42 mouse cellular contexts compared by ENCODE assay signal in genomic region chrX:13638894-13639293, GRCm38 (mm10). TPM values are rescaled to one million over a fixed set of nuclear protein-coding genes. Genes with fewer than 3 reads are reported as not detected.
"Had no signal": no experiment of that assay in that cellular context is flagged by ENCODE, and none has a peak within 500 bp of the region (broad histone marks: within the 10 kb centered on the region; RNA-seq: fewer than 3 reads in every experiment).

No protein-coding gene starts in this region.

- H3K9ac ChIP-seq: heart, embryonic 12.5 days; heart, embryonic 13.5 days; heart, embryonic 15.5 days; hindbrain, embryonic 12.5 days; hindbrain, embryonic 13.5 days; hindbrain, embryonic 14.5 days; hindbrain, embryonic 15.5 days; intestine, embryonic 15.5 days; kidney, embryonic 15.5 days had no signal

- H3K36me3 ChIP-seq: heart, embryonic 10.5 days; heart, embryonic 12.5 days; heart, embryonic 13.5 days; heart, embryonic 15.5 days; hindbrain, embryonic 10.5 days; hindbrain, embryonic 12.5 days; hindbrain, embryonic 13.5 days; hindbrain, embryonic 15.5 days; intestine, embryonic 15.5 days; kidney, embryonic 15.5 days had no signal

- H3K4me3 ChIP-seq: heart, embryonic 10.5 days; heart, embryonic 12.5 days; heart, embryonic 13.5 days; heart, embryonic 15.5 days; hindbrain, embryonic 10.5 days; hindbrain, embryonic 12.5 days; hindbrain, embryonic 13.5 days; hindbrain, embryonic 15.5 days; intestine, embryonic 15.5 days; kidney, embryonic 15.5 days; layer of hippocampus, adult 2 months had no signal

- H3K9me3 ChIP-seq: heart, embryonic 10.5 days; heart, embryonic 12.5 days; heart, embryonic 13.5 days; heart, embryonic 15.5 days; hindbrain, embryonic 10.5 days; hindbrain, embryonic 12.5 days; hindbrain, embryonic 13.5 days; hindbrain, embryonic 15.5 days; intestine, embryonic 15.5 days; kidney, embryonic 15.5 days had no signal

- H3K27ac ChIP-seq: heart, embryonic 10.5 days; heart, embryonic 13.5 days; heart, embryonic 15.5 days; hindbrain, embryonic 10.5 days; hindbrain, embryonic 12.5 days; hindbrain, embryonic 13.5 days; hindbrain, embryonic 14.5 days; hindbrain, embryonic 15.5 days; hindbrain, postnatal 0 days; intestine, embryonic 15.5 days; kidney, embryonic 15.5 days; kidney, postnatal 0 days; layer of hippocampus, adult 2 months had no signal

- ATAC-seq: hindbrain, embryonic 16.5 days; hindbrain, postnatal 0 days; inflammation-experienced regulatory T-cells, adult 6 months; intestine, embryonic 15.5 days; intestine, postnatal 0 days had no signal

- H3K27me3 ChIP-seq: heart, embryonic 12.5 days; heart, embryonic 13.5 days; heart, embryonic 15.5 days; hindbrain, embryonic 12.5 days; hindbrain, embryonic 13.5 days; hindbrain, embryonic 15.5 days; intestine, embryonic 15.5 days; kidney, embryonic 15.5 days had no signal

- H3K4me1 ChIP-seq: heart, embryonic 10.5 days; heart, embryonic 12.5 days; hindbrain, embryonic 10.5 days; hindbrain, embryonic 12.5 days; hindbrain, embryonic 13.5 days; hindbrain, embryonic 15.5 days; intestine, embryonic 15.5 days; kidney, embryonic 15.5 days had no signal

- DNase-seq: heart, postnatal 10 days; heart, postnatal 14 days; heart, postnatal 36 days; heart, postnatal 4 days; kidney, adult 11 months; kidney, adult 18-20 months; kidney, adult 2 months; kidney, adult 8-10 months; kidney, adult 9 months; kidney, postnatal 10 days; kidney, postnatal 14 days; kidney, postnatal 25 days; kidney, postnatal 36 days; kidney, postnatal 4 days; layer of hippocampus, adult 9-11 months; layer of hippocampus, postnatal 36 days had no signal

- H3K4me2 ChIP-seq: heart, embryonic 11.5 days; heart, embryonic 12.5 days; heart, embryonic 13.5 days; heart, embryonic 15.5 days; hindbrain, embryonic 12.5 days; hindbrain, embryonic 13.5 days; hindbrain, embryonic 14.5 days; hindbrain, embryonic 15.5 days; intestine, embryonic 15.5 days; kidney, embryonic 15.5 days had no signal

RNA-seq across cellular contexts. Expression of gene Gpr82, which starts 22.3 kb away (rescaled TPM):
- total RNA-seq: heart, postnatal 10 days; heart, postnatal 14 days; heart, postnatal 25 days; heart, postnatal 36 days; heart, postnatal 4 days; hematopoietic stem cell, adult 5-6 weeks; hindbrain, postnatal 0 days; layer of hippocampus, adult 18-20 months; layer of hippocampus, adult 8-10 months; layer of hippocampus, postnatal 10 days; layer of hippocampus, postnatal 14 days; layer of hippocampus, postnatal 25 days; layer of hippocampus, postnatal 36 days; left cerebral cortex, adult 18-20 months had no signal
- polyA plus RNA-seq: kidney, adult 2 months had no signal
